Mouse (Mus musculus) E14TG2a.4 (cell line): ENCODE measurements around the gene Usp24.

Experiments used
- CTCF ChIP-seq: conservative IDR thresholded peaks from 2 replicates; pipeline ENCODE4 v1.5.1; 2014; ENCODE audit warnings: low read length
- NANOG ChIP-seq: IDR thresholded peaks from 2 replicates; pipeline ENCODE4 v1.6.1; 2014; ENCODE audit warnings: borderline replicate concordance, low read length, mixed read lengths
- POU5F1 ChIP-seq: IDR thresholded peaks from 2 replicates; pipeline ENCODE4 v1.6.1; 2014; ENCODE audit warnings: low read length, borderline replicate concordance

GRCm38 (mm10) chr4:106327436-106327835 is 11.4 kb downstream of the Usp24 start:
- TF ChIP-seq CTCF (no peak), POU5F1 (no peak), NANOG (no peak)
